Mouse (Mus musculus) gastrocnemius, postnatal 25 days (tissue): ENCODE results near the gene Tgif2lx2. TPM values are rescaled to one million over a fixed set of nuclear protein-coding genes. Genes with fewer than 3 reads are reported as not detected.
"Not testable (repeated sequence)": the region's sequence is repeated elsewhere in the genome, so short reads cannot be mapped to it uniquely, and the experiment has no call there.

Experiments used
- DNase-seq: peaks from one replicate; pipeline ENCODE4 v3.0.0; 2022
- long read RNA-seq, 2 experiments: library from polyadenylated mRNA; stranded (forward); transcript quantifications; one replicate each; pipeline ENCODE4 v2.0.0; 2021
- total RNA-seq, 2 experiments: library from RNA; stranded (reverse); gene quantifications; 1 replicate in 1 of 2; 2 replicates in 1 of 2; pipeline ENCODE4 v1.2.3; 2021

Tgif2lx2 gene
- total RNA-seq, result not detected
- long read RNA-seq, experiment 1, result 0 reads
- long read RNA-seq, experiment 2, result 0 reads

DNA sequence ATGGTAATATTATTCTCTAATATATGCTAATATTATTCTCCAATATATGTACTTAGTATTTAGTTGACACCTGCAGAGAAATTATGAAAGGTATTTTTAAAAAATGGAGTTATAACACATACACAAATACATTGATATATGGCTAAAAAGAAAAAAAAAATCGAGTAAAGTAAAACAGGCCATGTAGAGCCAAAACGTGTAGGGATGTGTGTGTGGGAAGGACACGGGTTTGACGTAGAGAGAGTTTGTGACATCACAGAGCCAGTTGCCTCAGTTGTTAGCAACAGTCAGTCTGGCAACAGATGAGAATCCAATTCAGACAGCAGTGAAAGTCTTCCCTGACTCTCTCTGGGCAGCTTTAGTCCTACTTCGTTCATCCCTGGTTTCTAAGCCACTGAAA lies at the start of gene Tgif2lx2:
Gene Tgif2lx2, plus strand, starts transcription at position 301 of the 400 bp plus-strand sequence.
- not testable (repeated sequence) for DNase-seq

Other genes starting within 250 kb of the Tgif2lx2 start
- gene Tgif2lx1, start 53.5 kb downstream of the Tgif2lx2 start, total RNA-seq, result not detected